24 mouse cellular contexts compared by ENCODE assay signal in genomic region chr9:97065216-97065615, GRCm38 (mm10).
"Had no signal": no experiment of that assay in that cellular context is flagged by ENCODE, and none has a peak within 500 bp of the region (broad histone marks: within the 10 kb centered on the region; RNA-seq: fewer than 3 reads in every experiment).

No protein-coding gene starts in this region.

- H3K4me3 ChIP-seq: heart, embryonic 13.5 days; heart, embryonic 15.5 days; hindbrain, embryonic 13.5 days; hindbrain, embryonic 15.5 days; kidney, embryonic 15.5 days; limb, embryonic 12.5 days; liver, embryonic 12.5 days had no signal

- H3K9ac ChIP-seq: heart, embryonic 13.5 days; heart, embryonic 15.5 days; hindbrain, embryonic 13.5 days; hindbrain, embryonic 15.5 days; kidney, embryonic 15.5 days; limb, embryonic 12.5 days; liver, embryonic 12.5 days; liver, embryonic 14.5 days had no signal

- H3K27me3 ChIP-seq: heart, embryonic 13.5 days; heart, embryonic 15.5 days; hindbrain, embryonic 13.5 days; hindbrain, embryonic 15.5 days; kidney, embryonic 15.5 days; limb, embryonic 12.5 days; liver, embryonic 12.5 days had no signal

- H3K4me1 ChIP-seq: heart, embryonic 15.5 days; liver, embryonic 12.5 days had no signal

- DNase-seq: gastrocnemius, postnatal 14 days; gastrocnemius, postnatal 36 days; heart, postnatal 14 days; heart, postnatal 36 days; kidney, adult 11 months; kidney, adult 2 months; kidney, adult 9 months; kidney, postnatal 14 days; kidney, postnatal 36 days; layer of hippocampus, adult 9-11 months; layer of hippocampus, postnatal 36 days; left cerebral cortex, postnatal 4 days had no signal

- H3K4me2 ChIP-seq: heart, embryonic 11.5 days; heart, embryonic 13.5 days; heart, embryonic 15.5 days; hindbrain, embryonic 13.5 days; hindbrain, embryonic 15.5 days; kidney, embryonic 15.5 days; limb, embryonic 12.5 days; liver, embryonic 12.5 days had no signal

- H3K36me3 ChIP-seq: heart, embryonic 15.5 days; hindbrain, embryonic 13.5 days; hindbrain, embryonic 15.5 days had no signal

- H3K9me3 ChIP-seq: heart, embryonic 13.5 days; heart, embryonic 15.5 days; hindbrain, embryonic 13.5 days; hindbrain, embryonic 15.5 days; kidney, embryonic 15.5 days; limb, embryonic 12.5 days; liver, embryonic 12.5 days had no signal

- ATAC-seq: hindbrain, postnatal 0 days; intestine, embryonic 16.5 days; liver, embryonic 12.5 days had no signal

- H3K27ac ChIP-seq: heart, embryonic 13.5 days; heart, embryonic 15.5 days; hindbrain, embryonic 13.5 days; hindbrain, embryonic 15.5 days; hindbrain, postnatal 0 days; kidney, embryonic 15.5 days; kidney, postnatal 0 days; limb, embryonic 12.5 days; liver, embryonic 12.5 days; liver, embryonic 14.5 days had no signal
